Mouse (Mus musculus): ENCODE results near the gene Ercc1. TPM values are rescaled to one million over a fixed set of nuclear protein-coding genes. Genes with fewer than 3 reads are reported as not detected.

Gene Ercc1
- polyA plus RNA-seq, 1 experiment, result 47.5 TPM

GRCm38 (mm10) chr7:19338060-19338459, 6.5 kb upstream of the Ercc1 start:
- no peak for DNase-seq (ENCODE audit: low spot score)

GRCm38 (mm10) chr7:19338596-19338995, 6.0 kb upstream of the Ercc1 start:
- no peak for DNase-seq (ENCODE audit: low spot score)

DNA sequence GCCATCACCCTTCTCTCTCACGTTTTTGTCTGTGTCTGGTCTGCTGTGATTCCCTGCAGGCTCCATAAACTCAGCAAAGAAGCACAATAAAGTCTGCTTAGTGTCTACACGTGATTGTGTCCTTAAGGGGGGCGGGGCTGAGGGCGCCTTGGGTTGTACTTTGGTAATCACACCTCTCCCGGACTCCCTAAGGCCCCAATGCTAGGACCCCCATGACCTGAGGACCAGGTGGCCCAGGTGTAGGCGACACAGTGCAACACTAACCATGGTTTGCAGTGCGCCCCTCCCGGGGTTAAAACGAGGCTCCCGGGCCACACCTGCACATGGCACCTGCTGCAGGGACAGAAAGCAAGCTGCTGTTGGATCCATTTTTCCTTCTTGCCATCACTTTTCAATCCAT, 3.3 kb upstream of the Ercc1 start:
- no peak for DNase-seq (ENCODE audit: low spot score)

- no peak for DNase-seq (ENCODE audit: low spot score)
These were observed 2.7 kb upstream of the Ercc1 start for GRCm38 (mm10) chr7:19341761-19342409.

GRCm38 (mm10) chr7:19342481-19343027, 2.0 kb upstream of the Ercc1 start:
- DNase-seq (ENCODE audit: low spot score), result peak; percentile 84

- peak; percentile 60 for DNase-seq (ENCODE audit: low spot score)
These were observed 1.3 kb upstream of the Ercc1 start for GRCm38 (mm10) chr7:19343210-19343808.

DNA sequence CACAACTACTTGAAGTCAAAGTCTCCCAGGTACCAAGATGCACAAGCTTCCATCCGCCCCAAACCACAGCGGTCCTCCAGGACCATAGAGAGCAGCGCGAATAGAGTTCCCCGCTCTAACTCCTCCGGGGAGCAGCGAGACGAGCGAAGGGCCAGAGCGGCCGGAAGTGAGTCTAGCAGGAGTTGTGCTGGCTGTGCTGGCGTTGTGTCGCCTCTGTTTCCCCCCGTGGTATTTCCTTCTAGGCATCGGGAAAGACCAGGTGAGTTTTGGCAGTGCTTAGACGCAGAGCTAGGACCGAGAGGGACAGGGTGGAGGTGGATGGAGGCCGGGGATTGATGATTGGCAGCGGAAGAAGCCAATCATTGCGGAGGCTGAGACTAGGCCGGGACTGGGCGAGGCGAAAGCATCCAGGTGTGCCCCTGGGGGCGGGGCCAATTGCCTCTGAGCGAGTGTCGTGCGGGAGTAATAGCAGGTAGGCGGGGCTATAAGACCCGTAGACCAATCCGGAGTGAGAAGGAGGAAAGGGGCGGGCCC, 427 bp downstream of the Ercc1 start:
- peak; percentile 82 for DNase-seq (ENCODE audit: low spot score)

DNA sequence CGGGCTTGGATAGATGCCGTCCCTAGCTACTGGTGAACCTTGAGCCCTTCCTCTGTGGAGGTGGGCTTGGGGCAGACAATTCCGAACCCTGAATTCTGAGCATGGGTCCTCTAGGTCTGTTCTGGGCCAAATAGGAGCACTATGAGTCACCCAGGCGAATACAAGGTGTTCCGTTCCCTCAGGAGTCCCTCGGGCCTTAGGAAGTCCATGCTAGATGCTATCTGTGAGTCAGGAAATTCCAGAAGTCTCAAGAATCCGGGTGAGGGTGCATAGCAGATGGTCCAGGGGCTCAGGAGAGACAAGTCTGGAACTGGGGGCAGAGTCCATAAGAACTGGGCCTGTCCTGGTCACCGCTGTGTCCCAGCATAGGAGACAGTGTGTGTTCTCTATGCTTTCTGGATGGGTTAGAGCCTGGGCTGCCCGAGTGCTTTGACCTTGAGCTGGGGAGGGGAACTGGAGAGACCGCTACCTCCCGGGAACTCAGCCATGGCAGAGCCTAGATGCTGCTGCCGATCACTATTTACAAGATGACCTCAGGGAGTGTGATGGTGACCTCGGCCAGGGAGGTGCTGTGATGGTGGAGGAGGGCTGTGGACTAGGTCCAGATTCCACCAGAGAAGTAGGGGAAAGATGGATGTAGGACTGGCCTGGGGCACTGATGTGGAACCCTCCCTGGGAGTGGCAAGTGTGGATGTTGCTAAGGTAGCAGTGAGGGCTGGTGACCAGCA, 4.8 kb downstream of the Ercc1 start:
- DNase-seq (ENCODE audit: low spot score), result no peak

GRCm38 (mm10) chr7:19350221-19350620, 5.6 kb downstream of the Ercc1 start:
- DNase-seq (ENCODE audit: low spot score), result no peak

DNA sequence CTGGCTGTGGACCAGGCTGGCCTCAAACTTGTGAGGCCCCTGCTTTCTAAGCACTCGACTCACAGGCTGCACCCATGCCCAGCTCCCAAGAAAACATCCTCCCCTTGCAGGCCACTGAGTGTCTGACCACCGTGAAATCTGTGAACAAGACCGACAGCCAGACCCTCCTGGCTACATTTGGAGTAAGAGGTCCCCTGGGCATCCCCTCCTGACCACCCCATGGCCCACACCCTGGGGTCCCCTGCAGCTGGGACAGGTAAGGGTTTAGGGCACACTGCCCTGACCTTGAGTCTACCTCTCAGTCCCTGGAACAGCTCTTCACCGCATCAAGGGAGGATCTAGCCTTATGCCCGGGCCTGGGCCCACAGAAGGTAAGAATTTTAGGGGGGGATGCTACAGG, 10.4 kb downstream of the Ercc1 start:
- DNase-seq (ENCODE audit: low spot score), result no peak

GRCm38 (mm10) chr7:19356311-19356710, 11.7 kb downstream of the Ercc1 start:
- no peak for DNase-seq (ENCODE audit: low spot score)

DNA sequence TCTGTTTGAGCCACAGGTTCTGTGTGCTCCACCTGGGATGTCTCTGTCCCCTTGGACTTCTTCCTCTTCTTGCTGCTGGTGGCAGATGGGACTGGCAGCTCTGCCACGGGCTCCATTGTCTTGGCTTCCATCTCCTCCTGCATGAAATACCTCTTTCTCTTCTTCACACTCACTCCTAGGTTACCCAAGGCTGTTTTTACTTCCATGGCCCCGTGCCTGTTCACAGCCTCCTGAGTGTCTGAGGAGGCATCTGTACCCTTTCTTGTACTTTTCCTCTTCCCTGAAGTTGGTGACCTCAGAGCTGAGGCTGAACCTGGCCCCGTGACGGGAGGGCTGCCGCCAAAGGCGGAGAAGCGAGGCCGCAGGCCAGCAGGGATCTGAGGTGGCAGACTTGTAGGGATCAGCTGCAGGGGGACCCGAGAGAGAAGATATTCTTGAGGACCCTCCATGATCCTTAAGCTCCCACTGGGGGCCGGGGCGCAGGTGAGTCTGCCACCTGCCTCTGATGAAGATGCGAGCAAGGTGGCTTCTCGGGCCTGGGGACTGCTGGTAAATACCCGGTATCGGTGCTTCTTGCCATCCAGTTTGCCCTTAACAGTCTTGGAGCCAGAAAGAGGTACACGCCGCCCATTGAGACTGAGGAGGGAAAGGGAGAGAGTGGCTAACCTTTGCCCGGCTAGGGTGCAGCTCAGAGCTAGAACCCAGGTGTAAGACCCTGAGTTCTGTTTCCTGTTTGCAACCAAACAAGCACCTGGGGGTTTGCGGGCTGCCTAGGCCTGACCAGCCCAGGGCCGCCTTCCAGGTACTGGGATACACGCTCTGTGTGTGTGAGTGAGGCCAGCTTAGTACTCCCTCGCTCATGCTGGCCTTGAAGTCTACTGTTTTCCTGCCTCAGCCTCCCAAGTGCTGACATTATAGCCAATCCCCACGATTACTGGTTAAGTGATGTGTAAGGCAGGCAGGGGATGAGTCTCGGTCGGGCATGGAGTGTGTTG, 13.1 kb downstream of the Ercc1 start:
- DNase-seq (ENCODE audit: low spot score), result no peak

DNA sequence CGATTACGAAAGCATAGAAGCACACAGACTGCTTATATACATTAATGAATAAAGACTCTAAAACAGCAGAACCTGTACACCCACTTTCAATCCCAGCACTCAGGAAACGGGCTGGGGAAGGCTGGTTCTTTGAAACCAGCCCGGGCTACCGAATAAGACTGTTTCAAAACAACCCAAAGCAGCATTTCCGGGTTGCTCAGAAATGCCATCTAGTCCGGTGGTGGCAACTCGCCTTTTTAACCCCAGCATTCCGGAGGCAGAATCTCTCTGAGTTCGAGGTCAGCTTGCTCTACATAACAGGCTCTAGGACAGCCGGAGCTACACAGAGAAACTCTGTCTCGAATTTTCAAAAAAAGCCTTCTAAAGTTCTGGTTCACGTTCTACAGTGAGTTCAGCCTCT, 14.1 kb downstream of the Ercc1 start:
- DNase-seq (ENCODE audit: low spot score), result no peak

GRCm38 (mm10) chr7:19359299-19359891, 14.8 kb downstream of the Ercc1 start, which contains the start of the genes Cd3eap and Ppp1r13l:
Cd3eap (minus strand) TSS chr7:19359483.
Ppp1r13l (plus strand) TSS chr7:19359749.
- DNase-seq (ENCODE audit: low spot score), result peak; percentile 78

GRCm38 (mm10) chr7:19359892-19360641, 15.5 kb downstream of the Ercc1 start:
- DNase-seq (ENCODE audit: low spot score), result peak; percentile 74

GRCm38 (mm10) chr7:19360944-19361343, 16.4 kb downstream of the Ercc1 start:
- DNase-seq (ENCODE audit: low spot score), result peak; percentile 74

DNA sequence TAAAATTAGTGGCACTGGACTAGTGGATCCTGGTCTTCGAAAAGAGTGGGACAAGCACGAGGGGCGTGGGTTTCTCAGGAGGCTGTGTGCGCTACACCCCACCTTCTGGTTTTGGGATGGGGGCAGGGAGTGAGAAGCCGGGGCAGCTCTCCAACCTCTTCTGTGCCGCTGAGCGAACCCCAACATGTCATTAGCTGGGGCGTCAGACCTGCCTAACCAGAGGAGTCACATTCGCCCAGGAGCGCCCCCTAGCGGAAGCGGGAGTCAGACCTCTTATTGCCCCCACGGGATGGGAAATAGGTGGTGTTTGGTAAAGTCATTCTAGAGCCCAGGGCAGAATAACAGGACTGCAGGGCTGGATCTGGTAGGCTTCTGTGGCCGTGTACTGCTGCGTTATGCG, 17.1 kb downstream of the Ercc1 start:
- peak; percentile 91 for DNase-seq (ENCODE audit: low spot score)

- DNase-seq (ENCODE audit: low spot score), result no peak
These were observed 17.7 kb downstream of the Ercc1 start for GRCm38 (mm10) chr7:19362276-19362675.

- peak; percentile 81 for DNase-seq (ENCODE audit: low spot score)
These were observed 19.3 kb downstream of the Ercc1 start for GRCm38 (mm10) chr7:19363881-19364280.

DNA sequence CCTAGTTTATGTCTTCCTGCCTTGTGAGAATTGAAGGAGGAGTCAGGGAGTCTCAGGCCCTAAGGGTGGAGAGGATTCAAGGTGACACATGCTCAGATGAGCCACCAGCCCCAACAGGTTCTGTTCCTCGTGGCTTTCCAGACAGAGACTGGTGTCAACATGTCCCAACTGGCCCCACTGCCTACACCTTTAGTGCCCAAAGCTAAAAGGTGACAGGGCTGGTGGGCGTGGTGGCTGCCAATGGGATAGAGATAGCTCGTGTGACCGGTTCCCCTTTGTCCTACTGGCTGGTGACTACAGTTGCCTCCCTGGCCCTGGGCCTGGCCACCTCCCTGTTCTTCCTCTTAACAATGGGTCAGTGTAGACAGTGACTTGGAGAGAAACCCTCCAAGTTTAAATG, 20.8 kb downstream of the Ercc1 start:
- no peak for DNase-seq (ENCODE audit: low spot score)
